In the genomic region with DNA sequence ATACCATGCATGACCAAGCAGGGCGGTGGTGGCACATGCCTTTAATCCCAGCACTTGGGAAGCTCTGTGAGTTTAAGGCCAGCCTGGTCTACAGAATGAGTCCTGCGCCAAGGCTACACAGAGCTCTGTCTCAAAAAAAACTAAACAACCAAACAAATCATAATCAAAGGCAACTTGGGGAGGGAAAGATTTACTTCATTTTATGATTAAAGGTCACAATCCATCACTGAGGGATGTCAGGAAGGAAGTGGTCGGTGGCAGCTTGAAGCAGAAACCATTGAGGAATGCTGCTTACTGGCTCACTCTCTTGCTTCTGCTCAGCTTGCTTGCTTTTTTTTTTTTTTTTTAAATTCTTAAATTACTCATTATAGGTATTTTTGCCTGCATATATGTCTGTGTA, we compare ENCODE assay signal across 16 mouse cellular contexts.
"Had no signal": no experiment of that assay in that cellular context is flagged by ENCODE, and none has a peak within 500 bp of the region (broad histone marks: within the 10 kb centered on the region; RNA-seq: fewer than 3 reads in every experiment).

No protein-coding gene starts in this region.

- H3K36me3 ChIP-seq: midbrain, embryonic 13.5 days; midbrain, embryonic 15.5 days; neural tube, embryonic 12.5 days; stomach, embryonic 15.5 days had no signal

- H3K4me2 ChIP-seq: lung, embryonic 14.5 days; midbrain, embryonic 11.5 days; midbrain, embryonic 13.5 days; midbrain, embryonic 15.5 days; neural tube, embryonic 12.5 days; stomach, embryonic 15.5 days had no signal

- H3K27me3 ChIP-seq: midbrain, embryonic 13.5 days; midbrain, embryonic 15.5 days; neural tube, embryonic 12.5 days; stomach, embryonic 15.5 days had no signal

- ATAC-seq: midbrain, embryonic 13.5 days; midbrain, embryonic 15.5 days had no signal

- H3K9ac ChIP-seq: lung, embryonic 14.5 days; midbrain, embryonic 13.5 days; midbrain, embryonic 15.5 days; neural tube, embryonic 12.5 days; stomach, embryonic 15.5 days had no signal

- H3K4me3 ChIP-seq: megakaryocyte, embryonic 14.5 days; midbrain, embryonic 13.5 days; midbrain, embryonic 15.5 days; neural tube, embryonic 12.5 days; stomach, embryonic 15.5 days had no signal

- H3K9me3 ChIP-seq: midbrain, embryonic 13.5 days; midbrain, embryonic 15.5 days; neural tube, embryonic 12.5 days; stomach, embryonic 15.5 days had no signal

- H3K27ac ChIP-seq: macrophage; neural tube, embryonic 12.5 days; stomach, embryonic 15.5 days; stomach, postnatal 0 days had no signal

- DNase-seq: lung, adult 18-20 months; lung, embryonic 14.5 days; lung, postnatal 10 days; lung, postnatal 36 days; right cerebral cortex, postnatal 14 days; thymus, adult 2 months; thymus, postnatal 25 days; thymus, postnatal 4 days had no signal
